Mouse (Mus musculus) liver, embryonic 15.5 days (tissue): ENCODE measurements around the gene Opalin. TPM values are rescaled to one million over a fixed set of nuclear protein-coding genes. Genes with fewer than 3 reads are reported as not detected.

Experiments
- ATAC-seq: fragments of 200-750 bp; cut with Nextera tagmentation; 2 replicates; pipeline ENCODE4 v1.8.0; 2017; ENCODE audit warnings: moderate number of reproducible peaks, mild to moderate bottlenecking, moderate library complexity; ENCODE audit not compliant: insufficient read depth
- H3K27ac ChIP-seq: fragments of 300-500 bp; sonication (generic); replicated peaks from 2 replicates; pipeline ENCODE4 v1.5.1; 2015; ENCODE audit warnings: mild to moderate bottlenecking, inconsistent platforms
- H3K27me3 ChIP-seq: fragments of 300-500 bp; sonication (generic); 2 replicates; pipeline ENCODE4 v1.6.1; 2015; ENCODE audit warnings: mild to moderate bottlenecking, inconsistent platforms
- H3K36me3 ChIP-seq: fragments of 300-500 bp; sonication (generic); replicated peaks from 2 replicates; pipeline ENCODE4 v1.6.1; 2015; ENCODE audit warnings: moderate library complexity, mild to moderate bottlenecking, inconsistent platforms
- H3K4me1 ChIP-seq: fragments of 300-500 bp; sonication (generic); replicated peaks from 2 replicates; pipeline ENCODE4 v1.6.1; 2015; ENCODE audit warnings: inconsistent platforms
- H3K4me2 ChIP-seq: fragments of 300-500 bp; sonication (generic); 2 replicates; pipeline ENCODE4 v1.6.1; 2015; ENCODE audit warnings: moderate library complexity, mild to moderate bottlenecking, inconsistent platforms
- H3K4me3 ChIP-seq: fragments of 300-500 bp; sonication (generic); replicated peaks from 2 replicates; pipeline ENCODE4 v1.5.1; 2015; ENCODE audit warnings: mild to moderate bottlenecking, inconsistent platforms
- H3K9ac ChIP-seq: fragments of 300-500 bp; sonication (generic); 2 replicates; pipeline ENCODE4 v1.6.1; 2015; ENCODE audit warnings: moderate library complexity, mild to moderate bottlenecking, inconsistent platforms
- H3K9me3 ChIP-seq: fragments of 300-500 bp; sonication (generic); replicated peaks from 2 replicates; pipeline ENCODE4 v1.6.1; 2016; ENCODE audit warnings: inconsistent platforms
- WGBS: fragments of 180-500 bp; shearing (Covaris S2); methylation state at CpG from one replicate; pipeline ENCODE4 v1.1.7; 2015; ENCODE audit warnings: mixed read lengths; ENCODE audit not compliant: insufficient replicate concordance; 5-methylcytosine and 5-hydroxymethylcytosine counted together
- polyA plus RNA-seq: library from polyadenylated mRNA; unstranded; fragments of >200 nt; fragmentation: Nextera tagmentation; extraction: Ambion mirVana; gene quantifications from 2 replicates; pipeline ENCODE4 v1.2.1, GENCODE M21; 2015

Opalin gene
- not detected in 2 replicates for polyA plus RNA-seq

- H3K27me3 ChIP-seq, result no peaks in the 10 kb centered on the region
- no peaks in the 10 kb centered on the region for H3K4me1 ChIP-seq
- H3K27ac ChIP-seq, result no peak within 1 kb of the TSS
- H3K36me3 ChIP-seq, result no peaks in the 10 kb centered on the region
- no peaks in the 10 kb centered on the region for H3K9me3 ChIP-seq
- ATAC-seq, result no peak
- 82% methylated on average over 3 of the region's 3 CpGs for WGBS
- no peak within 1 kb of the TSS for H3K4me3 ChIP-seq
- no peak within 1 kb of the TSS for H3K9ac ChIP-seq
- H3K4me2 ChIP-seq, result no peak within 1 kb of the TSS
These were observed at the start of gene Opalin for GRCm38 (mm10) chr19:41076906-41077305. Gene Opalin (minus strand): TSS chr19:41077113.

DNA sequence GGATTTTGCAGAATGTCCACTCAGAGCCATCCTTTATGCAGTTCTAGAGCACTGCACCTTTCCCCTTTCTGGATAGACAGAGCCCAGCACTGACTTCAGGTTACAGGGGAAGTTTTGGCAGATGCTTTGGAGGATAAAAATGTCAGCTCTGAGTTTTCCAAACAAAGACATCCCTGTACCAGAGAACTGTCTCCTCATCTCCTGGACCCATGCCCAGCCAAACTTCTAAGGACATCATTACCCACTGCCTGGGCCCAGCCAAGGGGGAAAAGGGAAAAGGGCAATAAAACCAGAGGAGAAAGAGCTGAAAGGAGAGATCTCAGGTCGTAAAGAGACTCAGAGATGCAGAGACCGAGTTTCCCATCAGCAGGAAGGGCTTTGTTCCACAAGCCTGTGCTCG, 46.1 kb upstream of the Opalin start:
- 25% methylated on average over 3 of the region's 3 CpGs for WGBS
- no peaks in the 10 kb centered on the region for H3K9me3 ChIP-seq
- H3K27me3 ChIP-seq, result no peaks in the 10 kb centered on the region
- H3K4me3 ChIP-seq, result no peak overlapping the region
- H3K4me2 ChIP-seq, result no peak overlapping the region
- H3K27ac ChIP-seq, result no peak overlapping the region
- no peak overlapping the region for H3K9ac ChIP-seq
- H3K36me3 ChIP-seq, result no peaks in the 10 kb centered on the region
- no peak for ATAC-seq
- H3K4me1 ChIP-seq, result no peaks in the 10 kb centered on the region

DNA sequence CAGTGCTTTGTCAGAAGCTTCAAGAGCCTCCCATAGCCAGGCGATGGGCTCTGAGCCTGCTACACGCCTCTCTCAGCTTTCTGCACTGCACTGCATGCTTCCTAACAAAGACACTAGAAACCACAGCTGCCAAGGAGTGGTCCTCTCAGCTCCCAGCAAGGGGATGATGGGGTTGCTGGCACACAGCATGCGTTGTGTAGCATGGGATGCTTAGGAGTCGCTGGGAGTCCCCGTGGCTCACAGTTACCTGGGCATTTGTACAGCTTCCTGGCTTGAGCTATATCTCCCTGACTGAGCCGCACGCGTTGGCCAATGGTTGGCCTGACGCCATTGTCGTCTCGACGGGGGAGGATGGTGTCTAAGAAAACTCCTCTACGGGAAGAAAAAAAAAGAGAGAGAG, 43.0 kb upstream of the Opalin start:
- no peaks in the 10 kb centered on the region for H3K9me3 ChIP-seq
- no peak overlapping the region for H3K27ac ChIP-seq
- H3K36me3 ChIP-seq, result no peaks in the 10 kb centered on the region
- H3K27me3 ChIP-seq, result no peaks in the 10 kb centered on the region
- ATAC-seq, result no peak
- H3K4me3 ChIP-seq, result no peak overlapping the region
- no peak overlapping the region for H3K9ac ChIP-seq
- 80% methylated on average over 13 of the region's 13 CpGs for WGBS
- H3K4me1 ChIP-seq, result no peaks in the 10 kb centered on the region
- no peak overlapping the region for H3K4me2 ChIP-seq

DNA sequence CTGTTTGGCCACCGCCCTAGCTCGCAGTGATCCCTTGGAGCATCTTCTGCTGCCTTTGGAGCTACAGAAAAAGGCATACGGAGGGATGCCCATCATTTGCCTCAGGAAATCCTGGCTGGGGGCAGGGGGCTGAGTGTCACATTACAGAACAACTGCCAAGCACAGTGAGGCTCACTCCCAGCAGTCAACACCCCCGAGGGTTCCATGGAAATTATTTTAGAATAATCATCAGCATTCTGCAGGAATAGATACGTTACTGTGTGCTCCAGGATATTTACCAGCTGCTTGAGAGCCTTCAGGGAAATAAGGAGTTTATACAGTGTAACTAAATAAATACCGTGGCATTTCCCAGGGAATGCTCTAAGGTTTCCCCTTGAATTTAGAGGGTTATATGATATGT, 41.4 kb upstream of the Opalin start:
- no peaks in the 10 kb centered on the region for H3K4me1 ChIP-seq
- no peak for ATAC-seq
- H3K27ac ChIP-seq, result no peak overlapping the region
- no peaks in the 10 kb centered on the region for H3K27me3 ChIP-seq
- H3K4me2 ChIP-seq, result no peak overlapping the region
- no peaks in the 10 kb centered on the region for H3K36me3 ChIP-seq
- H3K9ac ChIP-seq, result no peak overlapping the region
- WGBS, result 44% methylated on average over 6 of the region's 6 CpGs
- H3K4me3 ChIP-seq, result no peak overlapping the region
- no peaks in the 10 kb centered on the region for H3K9me3 ChIP-seq

DNA sequence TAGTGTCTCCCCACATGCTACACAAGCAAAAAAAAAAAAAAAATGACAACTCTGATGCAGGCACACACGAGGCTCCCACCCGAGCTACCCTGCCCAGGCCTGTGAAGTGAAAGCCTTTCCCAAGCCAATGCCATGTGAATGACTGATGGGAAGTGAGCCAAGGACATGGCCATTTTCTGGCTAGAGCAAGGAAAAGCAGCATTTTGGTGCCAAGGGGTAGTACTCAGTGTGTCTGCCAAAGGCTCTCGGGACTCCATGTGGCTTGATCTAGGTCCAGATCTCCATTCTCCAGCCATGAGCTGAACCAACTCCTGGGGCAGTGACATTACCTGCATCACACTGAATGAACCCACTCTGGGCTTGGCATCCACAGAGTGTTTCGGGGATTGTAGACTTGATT, 40.4 kb upstream of the Opalin start:
- WGBS, result 52% methylated on average over 4 of the region's 4 CpGs

DNA sequence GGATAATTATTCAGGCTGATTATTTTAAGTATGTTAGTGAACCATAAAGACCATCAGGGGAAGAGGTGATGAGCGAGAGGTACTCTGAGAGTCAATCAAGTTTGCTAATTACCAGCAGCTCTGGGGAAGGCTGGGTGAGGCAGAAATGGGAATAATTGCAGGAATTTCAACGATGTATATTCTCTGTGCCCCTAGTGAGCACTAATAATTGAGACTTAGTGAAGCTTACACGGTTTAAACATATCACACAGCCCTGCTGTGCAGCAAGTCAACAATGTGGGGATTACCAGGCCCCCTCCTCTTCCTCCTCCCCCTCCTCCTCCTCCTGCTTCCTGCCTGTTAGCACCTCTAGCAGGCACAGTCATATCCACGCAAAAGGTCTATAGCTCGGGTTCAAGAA, 37.7 kb upstream of the Opalin start:
- H3K9me3 ChIP-seq, result no peaks in the 10 kb centered on the region
- no peak overlapping the region for H3K9ac ChIP-seq
- no peaks in the 10 kb centered on the region for H3K36me3 ChIP-seq
- no peak overlapping the region for H3K4me2 ChIP-seq
- H3K4me3 ChIP-seq, result no peak overlapping the region
- no peak overlapping the region for H3K27ac ChIP-seq
- H3K4me1 ChIP-seq, result no peaks in the 10 kb centered on the region
- H3K27me3 ChIP-seq, result peaks cover 4% of the 10 kb centered on the region; the same call in 1 of the 2 replicates
- WGBS, result 40% methylated on average over 5 of the region's 5 CpGs
- no peak for ATAC-seq

More for the DNA sequence above, 40.4 kb upstream of the Opalin start:
- no peaks in the 10 kb centered on the region for H3K36me3 ChIP-seq
- no peaks in the 10 kb centered on the region for H3K9me3 ChIP-seq
- no peak overlapping the region for H3K4me2 ChIP-seq
- no peak for ATAC-seq
- H3K27me3 ChIP-seq, result no peaks in the 10 kb centered on the region
- no peak overlapping the region for H3K9ac ChIP-seq
- no peak overlapping the region for H3K4me3 ChIP-seq
- H3K27ac ChIP-seq, result no peak overlapping the region
- no peaks in the 10 kb centered on the region for H3K4me1 ChIP-seq

- Histone ChIP-seq H3K36me3 (no peaks in the 10 kb centered on the region), H3K4me2 (no peak overlapping the region), H3K4me1 (no peaks in the 10 kb centered on the region), H3K27ac (no peak overlapping the region), H3K27me3 (peaks cover 4% of the 10 kb centered on the region; the same call in 1 of the 2 replicates), H3K9me3 (no peaks in the 10 kb centered on the region), H3K4me3 (no peak overlapping the region), H3K9ac (no peak overlapping the region)
- ATAC-seq, result no peak
- 68% methylated on average over 17 of the region's 17 CpGs for WGBS
These were observed 37.1 kb upstream of the Opalin start for GRCm38 (mm10) chr19:41113911-41114531.

- no peak for ATAC-seq
- H3K4me1 ChIP-seq, result no peaks in the 10 kb centered on the region
- H3K4me3 ChIP-seq, result no peak overlapping the region
- no peaks in the 10 kb centered on the region for H3K9me3 ChIP-seq
- peaks cover 4% of the 10 kb centered on the region; the same call in 1 of the 2 replicates for H3K27me3 ChIP-seq
- H3K4me2 ChIP-seq, result no peak overlapping the region
- 24% methylated on average over 6 of the region's 6 CpGs for WGBS
- no peaks in the 10 kb centered on the region for H3K36me3 ChIP-seq
- no peak overlapping the region for H3K9ac ChIP-seq
- no peak overlapping the region for H3K27ac ChIP-seq
These were observed 35.7 kb upstream of the Opalin start for GRCm38 (mm10) chr19:41112609-41113008.

GRCm38 (mm10) chr19:41109991-41110390, 33.1 kb upstream of the Opalin start:
- 42% methylated on average over 5 of the region's 5 CpGs for WGBS
- Histone ChIP-seq H3K9ac (no peak overlapping the region), H3K4me1 (no peaks in the 10 kb centered on the region), H3K36me3 (no peaks in the 10 kb centered on the region), H3K4me3 (no peak overlapping the region), H3K4me2 (no peak overlapping the region), H3K9me3 (no peaks in the 10 kb centered on the region), H3K27ac (no peak overlapping the region), H3K27me3 (peaks cover 4% of the 10 kb centered on the region; the same call in 1 of the 2 replicates)
- no peak for ATAC-seq

- no peak overlapping the region for H3K9ac ChIP-seq
These were observed 32.6 kb upstream of the Opalin start for GRCm38 (mm10) chr19:41109496-41109895.

GRCm38 (mm10) chr19:41108666-41109065, 31.8 kb upstream of the Opalin start:
- no peaks in the 10 kb centered on the region for H3K36me3 ChIP-seq
- H3K9me3 ChIP-seq, result no peaks in the 10 kb centered on the region
- no peak overlapping the region for H3K4me3 ChIP-seq
- 70% methylated on average over 7 of the region's 7 CpGs for WGBS
- no peak overlapping the region for H3K4me2 ChIP-seq
- H3K27ac ChIP-seq, result no peak overlapping the region
- no peak overlapping the region for H3K9ac ChIP-seq
- H3K4me1 ChIP-seq, result no peaks in the 10 kb centered on the region
- peaks cover 4% of the 10 kb centered on the region; the same call in 1 of the 2 replicates for H3K27me3 ChIP-seq
- ATAC-seq, result no peak

More at GRCm38 (mm10) chr19:41109496-41109895, 32.6 kb upstream of the Opalin start:
- no peak for ATAC-seq
- no peak overlapping the region for H3K4me2 ChIP-seq
- 67% methylated on average over 8 of the region's 8 CpGs for WGBS
- H3K4me3 ChIP-seq, result no peak overlapping the region
- peaks cover 4% of the 10 kb centered on the region; the same call in 1 of the 2 replicates for H3K27me3 ChIP-seq
- H3K9me3 ChIP-seq, result no peaks in the 10 kb centered on the region
- H3K36me3 ChIP-seq, result no peaks in the 10 kb centered on the region
- no peaks in the 10 kb centered on the region for H3K4me1 ChIP-seq
- no peak overlapping the region for H3K27ac ChIP-seq

DNA sequence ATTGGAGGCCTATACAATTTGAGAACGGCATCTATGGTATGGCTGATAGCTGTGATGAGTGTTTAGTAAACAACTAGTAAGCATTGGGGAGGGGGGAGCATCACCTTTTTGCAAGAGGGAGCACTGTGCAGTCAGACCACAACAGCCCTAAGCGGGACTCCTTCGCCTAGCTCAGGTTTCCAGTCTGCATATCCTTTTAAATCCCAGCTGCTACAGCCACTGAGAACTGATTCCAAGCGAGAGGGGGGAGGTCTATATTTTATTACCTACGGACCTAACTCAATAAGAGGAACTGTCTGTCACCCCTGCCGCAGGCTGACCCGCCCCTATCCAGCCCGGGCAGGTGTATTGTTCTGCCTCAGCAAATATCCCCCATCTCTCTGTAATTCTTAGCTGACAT, 30.6 kb upstream of the Opalin start:
- no peak for ATAC-seq
- H3K4me1 ChIP-seq, result no peaks in the 10 kb centered on the region

More for the DNA sequence above, 30.6 kb upstream of the Opalin start:
- Histone ChIP-seq H3K9me3 (no peaks in the 10 kb centered on the region), H3K27me3 (peaks cover 4% of the 10 kb centered on the region; the same call in 1 of the 2 replicates), H3K4me2 (no peak overlapping the region), H3K9ac (no peak overlapping the region), H3K27ac (no peak overlapping the region), H3K4me3 (no peak overlapping the region), H3K36me3 (no peaks in the 10 kb centered on the region)
- WGBS, result 62% methylated on average over 8 of the region's 8 CpGs
